Mouse (Mus musculus) cerebellum, postnatal 4 days (tissue): ENCODE data around the gene Plekhg6.
A peak's percentile ranks its signal among the peaks of the same experiment; 100 is the strongest.

Experiments
- DNase-seq, 2 experiments: peaks; one replicate each; pipeline ENCODE4 v3.0.0; 2022; ENCODE audit warnings: low spot score in 2 of 2, mixed read lengths in 1 of 2

Plekhg6 gene

GRCm38 (mm10) chr6:125325337-125325736 is 55.3 kb downstream of the Plekhg6 start:
- DNase-seq, result no peak

- no peak for DNase-seq
Observed at GRCm38 (mm10) chr6:125323547-125323946, 57.0 kb downstream of the Plekhg6 start.

DNA sequence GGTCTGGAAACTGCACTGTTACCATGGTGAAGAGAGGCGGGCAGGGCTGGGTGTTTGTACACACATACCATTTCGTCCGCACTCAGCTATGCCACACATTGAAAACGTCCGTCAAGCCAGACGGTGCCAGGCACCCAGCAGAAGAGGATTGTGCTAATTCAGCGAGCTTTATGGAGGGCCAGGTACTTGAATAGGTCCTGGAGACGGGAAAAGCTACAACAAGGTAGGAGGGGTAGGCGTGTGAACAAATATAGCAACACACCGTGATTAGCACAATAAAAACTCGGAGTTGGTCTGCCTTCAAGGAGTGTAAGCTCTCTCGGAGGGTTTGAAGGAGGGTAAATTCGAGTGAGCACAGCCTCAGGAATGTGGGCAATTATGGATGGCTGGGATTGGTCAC is 57.8 kb downstream of the Plekhg6 start:
- DNase-seq, result no peak

DNA sequence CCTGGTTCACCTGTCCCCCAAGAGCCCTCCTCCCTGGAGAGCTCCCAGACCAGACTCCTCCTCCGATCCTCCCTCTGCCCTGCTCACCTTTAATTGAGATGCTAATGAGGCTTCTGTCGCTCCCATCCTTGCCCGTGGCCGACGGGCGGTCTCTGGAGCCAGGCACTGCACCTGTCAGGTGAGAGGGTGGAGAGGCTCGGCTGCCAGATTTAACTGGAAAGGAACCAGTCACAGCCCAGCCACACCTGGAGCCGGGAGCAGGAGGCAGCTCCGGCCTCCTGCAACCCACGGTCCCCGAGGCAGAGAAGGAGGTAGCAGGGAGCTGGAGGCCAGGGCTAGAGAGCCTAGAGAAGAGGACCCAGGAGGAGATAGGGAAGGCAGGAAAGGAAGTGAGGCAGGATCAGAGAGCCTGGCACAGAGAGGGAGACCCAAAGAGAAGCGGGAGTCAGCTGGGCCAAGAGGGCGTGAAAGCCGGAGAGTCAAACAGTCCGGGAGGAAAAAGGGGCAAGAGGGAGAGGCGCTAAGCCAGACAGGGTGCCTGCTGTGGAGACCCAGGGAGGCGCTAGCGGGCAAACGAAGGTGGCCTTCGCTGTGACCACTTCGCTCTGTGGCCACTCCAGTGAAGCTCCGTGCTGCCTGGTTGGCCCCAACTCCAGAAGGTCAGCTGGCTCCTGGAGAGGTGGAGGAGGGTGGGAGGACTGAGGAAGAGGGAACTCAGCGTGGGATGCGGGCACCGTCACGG is 59.3 kb downstream of the Plekhg6 start:
- no peak for DNase-seq

DNA sequence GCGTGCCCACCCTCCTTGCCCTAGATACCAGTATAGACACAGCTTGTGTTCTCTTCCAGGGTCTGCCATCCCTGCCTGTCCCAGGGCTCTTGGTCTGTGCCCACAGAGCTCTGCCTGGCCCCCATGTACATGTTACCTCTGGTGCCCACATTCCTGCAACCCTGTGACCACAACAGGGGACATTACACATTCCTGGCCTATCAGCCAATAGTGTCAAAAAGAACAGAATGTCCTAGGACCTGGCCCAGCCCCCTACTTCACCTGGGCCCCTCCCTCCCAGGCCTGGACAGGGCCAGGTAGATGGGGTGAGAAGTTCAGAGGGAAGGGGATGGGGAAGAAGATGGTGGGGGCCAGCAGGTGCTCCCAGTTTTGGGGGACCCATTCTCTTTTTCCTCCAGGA is 60.3 kb downstream of the Plekhg6 start, which contains the start of gene Scnn1a:
Gene Scnn1a, plus strand, starts transcription at position 337 of the 400 bp plus-strand sequence.
- DNase-seq, result no peak

DNA sequence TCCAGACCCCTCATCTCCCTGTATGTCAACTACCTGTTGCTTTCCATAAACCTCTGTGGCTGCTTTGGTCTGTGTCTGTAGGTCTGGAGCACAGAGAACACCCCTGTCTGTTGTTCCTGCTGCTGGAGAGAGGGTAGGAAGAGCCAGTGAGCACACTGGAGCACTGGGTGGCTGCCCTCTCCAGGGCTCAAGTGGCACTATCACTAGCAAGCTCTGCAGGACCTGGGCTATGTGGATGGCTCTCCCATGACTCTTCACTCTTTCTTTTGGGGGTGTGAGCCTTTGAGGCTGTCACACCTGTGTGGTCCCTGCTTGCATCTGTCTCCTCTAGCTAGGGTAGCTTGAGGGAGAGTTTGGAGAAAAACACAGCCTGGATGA is 60.7 kb downstream of the Plekhg6 start:
- DNase-seq, result no peak

DNA sequence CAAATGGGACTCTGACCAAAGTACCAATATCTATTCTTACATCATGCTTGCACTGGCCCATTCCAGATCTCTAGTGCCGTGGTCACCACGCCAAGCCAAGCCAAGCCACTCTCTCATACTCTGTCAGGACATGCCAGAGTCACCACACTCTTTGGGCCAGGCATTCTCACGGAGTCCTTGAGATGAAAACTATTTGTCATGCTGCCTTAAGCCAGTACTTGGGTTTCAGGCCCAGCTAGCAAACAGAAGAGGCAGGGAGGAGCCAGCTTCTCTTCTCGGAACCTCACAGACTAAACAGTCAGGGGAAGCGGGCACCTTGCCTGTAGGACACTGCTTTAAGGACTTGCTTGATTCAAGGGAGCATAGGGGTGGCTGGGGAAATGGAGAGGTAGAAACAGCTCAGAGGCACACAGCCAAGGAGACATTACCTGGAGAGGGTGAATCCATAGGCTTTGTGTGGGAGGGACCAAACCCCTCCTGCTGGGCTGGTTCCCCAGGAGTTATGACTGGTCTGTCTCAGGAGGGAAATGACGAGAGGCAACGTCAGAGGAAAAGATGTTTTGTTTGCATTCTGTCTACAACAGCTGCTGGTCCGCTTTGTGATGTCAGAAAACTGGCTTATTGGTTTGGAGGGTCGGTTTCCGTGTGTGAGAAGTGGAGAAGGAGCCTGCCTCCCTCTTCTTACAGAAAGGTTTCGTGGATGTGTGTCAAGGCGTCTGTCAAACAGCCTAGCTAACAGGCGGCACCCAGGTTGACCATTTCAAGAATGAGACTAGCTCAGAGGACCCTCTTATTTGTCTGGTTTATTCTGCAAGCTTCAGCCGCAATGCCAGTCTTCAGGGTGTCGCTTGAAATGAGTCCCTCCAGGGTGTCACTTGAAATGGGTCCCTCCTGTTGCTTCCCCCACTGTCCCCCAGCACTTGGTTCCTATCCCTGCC is 61.3 kb downstream of the Plekhg6 start:
- no peak for DNase-seq

- DNase-seq, result no peak
Observed at GRCm38 (mm10) chr6:125317077-125317476, 63.5 kb downstream of the Plekhg6 start.

DNA sequence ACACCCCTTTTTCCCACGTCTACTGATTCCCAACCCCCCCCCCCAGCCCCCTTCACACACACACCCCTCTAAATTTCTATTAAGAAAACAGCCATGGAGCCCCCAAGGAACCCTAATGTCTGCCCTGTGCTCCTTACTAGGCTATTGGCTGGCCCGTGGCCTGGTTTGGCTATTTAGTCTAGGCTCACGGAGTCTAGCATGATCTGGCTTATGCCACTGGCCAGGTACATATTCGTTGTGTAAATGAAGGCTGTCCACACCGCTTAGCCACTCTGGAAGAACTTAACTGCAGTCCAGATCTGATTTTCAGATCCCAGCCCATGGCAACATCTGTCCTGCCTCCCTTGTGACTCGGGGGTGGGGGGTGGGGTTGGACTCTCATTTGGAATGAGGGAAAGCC is 65.8 kb downstream of the Plekhg6 start:
- DNase-seq, result no peak

- DNase-seq, result no peak
Observed at GRCm38 (mm10) chr6:125314231-125314563, 66.4 kb downstream of the Plekhg6 start.

DNA sequence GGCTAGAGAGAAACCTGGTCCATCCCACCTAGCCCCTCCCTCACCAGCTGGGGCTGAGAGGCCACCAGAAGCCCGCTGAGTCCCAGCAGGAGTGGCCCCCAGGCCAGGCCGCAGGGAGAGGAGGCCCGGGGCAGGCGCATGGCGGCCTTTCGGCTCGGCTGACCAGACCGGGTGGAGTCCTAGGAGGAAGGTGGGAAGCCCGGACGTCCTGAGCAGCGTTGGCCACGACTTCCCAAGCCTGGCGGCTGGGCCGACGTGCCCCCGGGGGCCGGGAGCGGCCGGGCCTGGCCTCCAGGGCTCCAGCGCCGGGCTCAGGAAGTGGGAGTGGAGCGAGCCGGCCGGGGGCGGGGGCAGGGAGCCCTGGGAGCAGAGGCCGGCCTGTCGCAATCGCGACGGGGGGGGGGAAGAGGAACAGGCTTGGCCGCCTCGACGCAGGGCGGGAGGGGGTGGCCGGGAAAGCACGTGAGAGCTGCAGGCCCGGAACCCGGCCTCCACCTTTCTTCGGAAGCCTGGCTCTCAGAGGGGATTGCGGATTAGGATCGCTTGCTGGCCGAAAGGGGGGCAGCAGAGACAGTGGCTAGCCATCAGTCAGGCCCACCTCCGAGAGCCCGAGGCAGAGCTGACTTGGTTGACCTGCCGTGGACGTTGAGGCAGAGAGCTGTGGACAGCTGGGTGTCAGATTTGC is 66.9 kb downstream of the Plekhg6 start, which contains the start of gene Ltbr:
Gene Ltbr, minus strand, starts transcription at position 340 of the 685 bp plus-strand sequence.
- peak in 1 of 2 experiments; percentile 56 for DNase-seq
